Mouse (Mus musculus) heart, adult 2 months (tissue): Measurements from ENCODE around the gene Nuak2. TPM values are rescaled to one million over a fixed set of nuclear protein-coding genes. Genes with fewer than 3 reads are reported as not detected.

ENCODE experiments used
- DNase-seq, 2 experiments: peaks; one replicate each; pipeline ENCODE4 v3.0.0; 2021
- H3K27ac ChIP-seq: fragments of 200-600 bp; 2 replicates; pipeline ENCODE4 v1.8.1; 2022
- H3K27me3 ChIP-seq: fragments of 200-500 bp; 2 replicates; pipeline ENCODE4 v1.6.1; 2012; ENCODE audit warnings: mild to moderate bottlenecking, low read length, inconsistent platforms, mixed read lengths; ENCODE audit not compliant: control insufficient read depth, insufficient read depth
- H3K36me3 ChIP-seq: fragments of 200-500 bp; 2 replicates; pipeline ENCODE4 v1.6.1; 2012; ENCODE audit warnings: low read length, inconsistent platforms; ENCODE audit not compliant: control insufficient read depth, insufficient read depth
- H3K4me1 ChIP-seq: fragments of 200-500 bp; 2 replicates; pipeline ENCODE4 v1.6.1; 2011; ENCODE audit warnings: low read length; ENCODE audit not compliant: control insufficient read depth, insufficient read depth
- H3K4me3 ChIP-seq: fragments of 200-600 bp; 2 replicates; pipeline ENCODE4 v1.8.1; 2022
- H3K79me2 ChIP-seq: fragments of 200-500 bp; replicated peaks from 2 replicates; pipeline ENCODE4 v1.6.1; 2012; ENCODE audit warnings: mild to moderate bottlenecking, inconsistent platforms, low read length, moderate library complexity, mixed read lengths; ENCODE audit not compliant: control insufficient read depth, insufficient read depth
- H3K9ac ChIP-seq: fragments of 200-500 bp; 2 replicates; pipeline ENCODE4 v1.6.1; 2012; ENCODE audit warnings: low read depth, mild to moderate bottlenecking, control low read depth, inconsistent platforms, low read length, mixed read lengths
- CTCF ChIP-seq: fragments of 200-600 bp; IDR thresholded peaks from 2 replicates; pipeline ENCODE4 v1.8.1; 2022; ENCODE audit warnings: antibody characterized with exemption, mild to moderate bottlenecking, moderate library complexity
- EP300 ChIP-seq: fragments of 200-500 bp; IDR thresholded peaks from 2 replicates; pipeline ENCODE4 v1.6.1; 2011; ENCODE audit warnings: low read depth, low read length, control low read depth; ENCODE audit not compliant: insufficient read depth
- POLR2A ChIP-seq: fragments of 200-500 bp; IDR thresholded peaks from 2 replicates; pipeline ENCODE4 v1.6.1; 2011; ENCODE audit warnings: mild to moderate bottlenecking, low read depth, low read length, control low read depth; ENCODE audit not compliant: insufficient read depth
- WGBS: fragments of 180-500 bp; shearing (Covaris S2); methylation state at CpG from one replicate; pipeline ENCODE4 v1.1.7; 2018; 5-methylcytosine and 5-hydroxymethylcytosine counted together
- intact Hi-C: fragments of 180-260 bp; cut with DNase I; formaldehyde crosslinking; loops from one replicate; pipeline ENCODE4 v1.15.1; 2025
- polyA plus RNA-seq: library from polyadenylated mRNA; depleted of rRNA; stranded (reverse); fragments of >200 nt; gene quantifications from 2 replicates; pipeline ENCODE4 v1.2.3, GENCODE M21; 2012
- total RNA-seq, 2 experiments: library from RNA; stranded (reverse); gene quantifications; 2 replicates each; pipeline ENCODE4 v1.2.3; 2021

The Nuak2 gene
- total and polyA plus RNA-seq, 3 experiments, result 2.8 to 4.3 (median 4.1) TPM

DNA sequence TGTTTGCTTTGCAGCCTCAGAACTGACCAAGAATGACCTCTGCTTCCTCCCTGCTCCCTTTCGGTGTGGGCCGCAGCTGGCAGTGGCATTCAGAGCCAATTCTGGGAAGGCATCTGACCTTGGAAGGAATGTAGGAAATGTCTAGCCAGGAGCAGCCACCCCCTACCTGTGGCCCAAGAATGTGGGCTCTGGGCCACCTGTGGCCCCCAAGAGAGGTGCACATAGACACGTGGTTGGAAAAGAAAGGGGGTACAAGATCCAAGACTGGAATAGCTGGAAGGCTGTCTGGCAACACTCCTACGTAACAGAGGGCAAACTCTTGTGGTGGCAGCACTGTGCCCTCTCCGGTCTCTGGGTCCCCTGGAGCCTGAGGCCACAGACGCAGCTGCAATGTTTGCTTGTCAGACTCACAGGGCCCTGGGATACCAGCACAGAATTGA lies 39.3 kb downstream of the Nuak2 start:
- H3K36me3 ChIP-seq, result no peaks in the 10 kb centered on the region
- no peaks in the 10 kb centered on the region for H3K27me3 ChIP-seq
- H3K9ac ChIP-seq, result no peak overlapping the region
- H3K27ac ChIP-seq, result peak overlapping the region; percentile 49
- no peak for TF ChIP-seq POLR2A
- TF ChIP-seq EP300, result 0 out of 2 replicates have a peak, but pooled peaks have one; percentile 48
- 23% methylated on average over 6 of the region's 6 CpGs for WGBS
- intact Hi-C loops, result loop anchor here (1.0 to 5.0 kb wide), 4 partner anchors 37 to 196 kb away; partner anchors contain the start of gene Tmcc2
- DNase-seq, result peak; percentile 51 to 62
- H3K4me1 ChIP-seq, result peaks cover 15% of the 10 kb centered on the region
- no peak overlapping the region for H3K4me3 ChIP-seq
- no peaks in the 10 kb centered on the region for H3K79me2 ChIP-seq

DNA sequence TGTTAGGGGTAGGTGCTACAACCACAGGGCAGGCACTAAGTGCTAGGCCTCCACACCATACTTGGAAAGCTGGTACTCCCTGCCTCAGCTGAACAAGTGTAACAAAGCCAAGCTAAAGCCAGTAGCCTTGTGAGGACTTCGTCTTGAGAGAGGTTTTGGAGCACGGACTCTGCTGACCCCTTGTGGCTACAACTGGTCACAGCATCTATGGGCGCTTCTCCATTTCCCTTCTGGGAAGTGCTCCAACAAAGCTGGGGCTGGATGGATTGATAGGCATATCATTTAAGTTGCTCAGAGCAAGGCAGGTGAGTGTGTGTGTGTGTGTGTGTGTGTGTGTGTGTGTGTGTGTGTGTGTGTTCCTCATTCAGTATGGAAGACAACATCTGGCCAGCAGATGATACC lies 39.9 kb downstream of the Nuak2 start:
- no peak overlapping the region for H3K4me3 ChIP-seq
- 1% methylated on average over 3 of the region's 3 CpGs for WGBS
- H3K27me3 ChIP-seq, result no peaks in the 10 kb centered on the region
- intact Hi-C loops, result loop anchor here (1.0 to 5.0 kb wide), 4 partner anchors 36 to 197 kb away; partner anchors contain the start of gene Tmcc2
- TF ChIP-seq EP300 (peak; percentile 99), CTCF (peak; percentile 83), POLR2A (no peak)
- peaks cover 1% of the 10 kb centered on the region; the same call in 1 of the 2 replicates for H3K79me2 ChIP-seq
- peak; percentile 88 to 90 for DNase-seq
- H3K9ac ChIP-seq, result no peak overlapping the region
- H3K4me1 ChIP-seq, result peaks cover 15% of the 10 kb centered on the region
- H3K27ac ChIP-seq, result peak overlapping the region; percentile 49
- no peaks in the 10 kb centered on the region for H3K36me3 ChIP-seq

DNA sequence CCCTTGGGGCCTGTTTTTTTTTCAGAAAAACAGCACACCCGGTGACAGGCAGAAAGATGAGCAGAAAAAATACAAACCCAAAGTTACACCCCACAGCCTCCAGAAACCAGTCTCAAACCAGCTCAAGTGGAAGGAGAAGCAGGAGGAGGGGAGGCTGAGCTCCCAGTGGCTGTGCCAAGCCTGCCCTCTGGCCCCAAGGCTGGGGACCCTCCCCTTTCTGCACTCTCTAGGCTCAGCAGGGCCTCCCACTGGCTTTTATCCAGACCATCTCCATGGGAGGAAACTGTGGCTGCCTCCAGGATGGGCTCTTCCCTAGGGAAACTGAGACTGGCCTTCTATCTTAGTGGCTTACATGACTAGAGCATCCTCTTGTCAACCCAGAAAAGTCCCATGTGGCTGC lies 40.9 kb downstream of the Nuak2 start:
- no peak overlapping the region for H3K27ac ChIP-seq
- no peaks in the 10 kb centered on the region for H3K27me3 ChIP-seq
- no peaks in the 10 kb centered on the region for H3K36me3 ChIP-seq
- peaks cover 1% of the 10 kb centered on the region; the same call in 1 of the 2 replicates for H3K79me2 ChIP-seq
- DNase-seq, result no peak
- H3K4me3 ChIP-seq, result no peak overlapping the region
- H3K4me1 ChIP-seq, result peaks cover 15% of the 10 kb centered on the region
- intact Hi-C loops, result loop anchor here (5.0 kb wide), 2 partner anchors 35 to 120 kb away; partner anchors contain the start of gene Tmcc2
- 57% methylated on average over 1 of the region's 1 CpGs for WGBS
- no peak overlapping the region for H3K9ac ChIP-seq
- TF ChIP-seq CTCF (no peak), EP300 (no peak), POLR2A (no peak)

GRCm38 (mm10) chr1:132361959-132362358 lies 46.0 kb downstream of the Nuak2 start:
- intact Hi-C loops, result no loop called here
- H3K36me3 ChIP-seq, result no peaks in the 10 kb centered on the region
- H3K4me3 ChIP-seq, result no peak overlapping the region
- no peak overlapping the region for H3K27ac ChIP-seq
- no peak for DNase-seq
- peaks cover 17% of the 10 kb centered on the region for H3K4me1 ChIP-seq
- TF ChIP-seq EP300 (no peak), CTCF (no peak), POLR2A (no peak)
- no peak overlapping the region for H3K9ac ChIP-seq
- peaks cover 1% of the 10 kb centered on the region; the same call in 1 of the 2 replicates for H3K79me2 ChIP-seq
- H3K27me3 ChIP-seq, result no peaks in the 10 kb centered on the region
- WGBS, result 39% methylated on average over 6 of the region's 6 CpGs

- Histone ChIP-seq H3K79me2 (peaks cover 1% of the 10 kb centered on the region; the same call in 1 of the 2 replicates), H3K4me3 (no peak overlapping the region), H3K4me1 (peaks cover 20% of the 10 kb centered on the region), H3K36me3 (peaks cover 3% of the 10 kb centered on the region; the same call in 1 of the 2 replicates), H3K27ac (no peak overlapping the region; the same call in 1 of the 2 replicates), H3K27me3 (no peaks in the 10 kb centered on the region), H3K9ac (no peak overlapping the region)
- TF ChIP-seq CTCF (no peak), EP300 (no peak), POLR2A (no peak)
- DNase-seq, result peak in 1 of 2 experiments; percentile 3
- intact Hi-C loops, result no loop called here
- 76% methylated on average over 3 of the region's 3 CpGs for WGBS
Measured at GRCm38 (mm10) chr1:132364388-132364787, 48.5 kb downstream of the Nuak2 start.

DNA sequence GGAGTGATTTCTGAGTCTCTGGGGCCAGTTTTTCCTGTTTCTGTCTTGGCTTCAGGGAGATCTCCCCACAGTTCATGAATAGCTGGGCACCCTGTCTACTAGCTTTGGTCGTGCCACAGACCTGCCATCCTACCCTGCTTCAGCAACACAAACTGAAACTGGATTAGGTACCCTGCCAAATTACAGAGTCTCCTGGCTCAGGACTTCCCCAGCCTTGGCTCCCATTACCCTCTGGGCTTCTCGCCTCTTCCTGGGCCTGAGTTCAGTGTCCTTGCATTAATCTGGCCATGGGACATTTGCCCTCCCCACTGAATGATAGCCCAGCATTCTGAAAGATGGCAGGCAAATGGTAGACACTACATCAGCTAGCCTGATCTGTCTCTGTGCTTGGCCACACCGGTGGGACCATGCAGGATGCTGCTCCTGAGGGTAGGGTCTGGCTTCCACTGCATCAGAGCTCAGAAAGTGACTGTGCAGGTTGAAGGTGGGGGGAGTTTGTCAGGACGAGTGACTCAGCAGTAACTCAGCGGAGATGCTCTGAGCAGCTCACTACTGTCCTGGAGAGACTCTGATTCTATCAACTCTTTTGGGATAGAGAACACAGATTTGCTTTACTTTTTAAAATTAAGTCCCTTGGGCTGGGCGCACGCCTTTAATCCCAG lies 49.1 kb downstream of the Nuak2 start:
- WGBS, result 64% methylated on average over 7 of the region's 7 CpGs
- H3K4me1 ChIP-seq, result peaks cover 20% of the 10 kb centered on the region
- H3K27ac ChIP-seq, result no peak overlapping the region; the same call in 1 of the 2 replicates
- peaks cover 3% of the 10 kb centered on the region; the same call in 1 of the 2 replicates for H3K36me3 ChIP-seq
- no peaks in the 10 kb centered on the region for H3K27me3 ChIP-seq
- DNase-seq, result peak in 1 of 2 experiments; percentile 68
- intact Hi-C loops, result loop anchor here (5.0 kb wide), 2 partner anchors 57 to 227 kb away; no protein-coding TSS in a partner anchor
- no peak overlapping the region for H3K4me3 ChIP-seq
- no peak overlapping the region for H3K9ac ChIP-seq
- TF ChIP-seq CTCF (no peak), POLR2A (no peak), EP300 (no peak)
- H3K79me2 ChIP-seq, result peaks cover 1% of the 10 kb centered on the region; the same call in 1 of the 2 replicates
